Mouse (Mus musculus) right cerebral cortex, postnatal 10 days (tissue): Measurements from ENCODE around the gene Abcf1.

Source experiments
- DNase-seq, 2 experiments: peaks; one replicate each; pipeline ENCODE4 v3.0.0; 2021; ENCODE audit warnings: low spot score in 2 of 2

Abcf1 gene

DNA sequence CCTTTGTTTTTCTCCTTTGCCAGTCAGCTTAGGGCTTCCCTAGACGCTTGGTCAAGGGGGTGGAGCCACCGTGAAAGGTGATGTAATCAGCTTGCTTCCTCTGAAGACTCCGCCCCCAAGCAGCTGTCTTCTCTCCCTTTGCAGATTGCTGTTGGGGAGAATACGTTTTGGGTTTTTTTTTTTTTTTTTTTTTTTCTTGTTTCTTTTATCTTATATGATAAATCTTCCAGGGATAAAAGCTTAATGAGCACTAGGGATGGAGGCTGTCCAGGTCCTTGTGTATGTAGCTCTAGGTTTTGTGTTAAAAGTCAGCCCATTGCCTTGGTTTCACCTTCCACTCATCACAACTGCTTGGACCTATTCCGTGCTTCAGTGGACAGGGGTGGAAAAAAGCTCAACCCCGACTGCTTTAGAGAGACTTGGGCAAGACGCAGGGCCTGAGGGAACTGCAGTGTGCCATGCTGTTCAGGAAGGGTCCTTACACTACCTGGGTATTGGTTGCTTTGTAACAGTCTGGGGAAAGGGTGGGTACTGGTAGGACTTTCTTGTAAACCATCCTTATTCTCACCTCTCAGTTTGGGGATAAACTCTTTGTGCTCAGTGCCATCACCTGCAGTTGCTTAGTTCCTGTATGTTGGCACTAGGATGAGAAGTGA is 50.4 kb downstream of the Abcf1 start:
- DNase-seq = peak; percentile 96 to 97

DNA sequence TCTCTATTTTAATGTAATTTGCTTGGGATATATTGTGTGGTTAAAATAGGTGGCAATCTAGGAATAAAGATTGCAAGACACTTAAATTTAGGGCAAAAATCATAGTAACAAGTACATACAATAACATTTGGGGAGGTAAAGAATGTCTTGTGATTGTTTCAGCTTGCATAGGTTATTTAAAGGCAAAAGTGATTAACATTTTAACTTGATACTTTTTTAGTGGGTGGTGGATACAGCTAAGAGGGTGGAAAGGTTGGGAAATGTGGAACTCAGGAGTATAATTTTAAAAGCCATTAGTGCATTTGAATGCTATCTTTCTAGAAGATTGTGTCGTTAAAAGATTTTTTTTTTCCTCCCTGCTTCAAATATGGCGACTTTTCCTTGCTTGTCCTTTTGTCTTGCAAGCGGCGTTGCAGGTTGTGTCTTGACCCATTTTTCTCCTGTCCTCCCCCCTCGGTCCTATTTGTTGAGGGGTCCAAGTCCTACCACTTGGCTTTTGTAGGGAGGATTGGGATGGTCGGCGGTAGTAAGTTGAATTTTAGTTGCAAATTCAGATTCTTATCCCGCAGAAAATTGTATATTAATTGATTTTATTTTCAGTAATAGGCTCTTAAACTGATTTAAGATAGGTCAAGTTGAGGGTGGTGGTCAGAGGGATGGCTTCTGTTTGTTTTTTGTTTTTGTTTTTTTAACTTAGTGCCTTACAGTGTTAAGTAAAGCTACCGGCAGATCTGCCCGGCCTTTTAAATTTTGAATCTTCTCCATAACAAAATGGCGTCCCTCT is 51.1 kb downstream of the Abcf1 start:
- DNase-seq = peak in 1 of 2 experiments; percentile 63

GRCm38 (mm10) chr17:35917463-35918251 is 51.9 kb downstream of the Abcf1 start:
- DNase-seq = peak; percentile 78 to 84

GRCm38 (mm10) chr17:35917143-35917462 is 52.5 kb downstream of the Abcf1 start:
- no peak for DNase-seq

- peak; percentile 100 for DNase-seq
Observed at GRCm38 (mm10) chr17:35916297-35917142, 53.0 kb downstream of the Abcf1 start, which contains the start of the genes Mrps18b and Ppp1r10. Gene Mrps18b, minus strand, starts transcription at chr17:35916389. Gene Ppp1r10, plus strand, starts transcription at chr17:35916434.

GRCm38 (mm10) chr17:35915538-35916296 is 53.8 kb downstream of the Abcf1 start:
- DNase-seq = no peak

GRCm38 (mm10) chr17:35914975-35915374 is 54.6 kb downstream of the Abcf1 start:
- no peak for DNase-seq

- DNase-seq = peak; percentile 97
Observed at GRCm38 (mm10) chr17:35909919-35910369, 59.6 kb downstream of the Abcf1 start, which contains the start of gene Atat1. Gene Atat1, minus strand, starts transcription at chr17:35910075.

DNA sequence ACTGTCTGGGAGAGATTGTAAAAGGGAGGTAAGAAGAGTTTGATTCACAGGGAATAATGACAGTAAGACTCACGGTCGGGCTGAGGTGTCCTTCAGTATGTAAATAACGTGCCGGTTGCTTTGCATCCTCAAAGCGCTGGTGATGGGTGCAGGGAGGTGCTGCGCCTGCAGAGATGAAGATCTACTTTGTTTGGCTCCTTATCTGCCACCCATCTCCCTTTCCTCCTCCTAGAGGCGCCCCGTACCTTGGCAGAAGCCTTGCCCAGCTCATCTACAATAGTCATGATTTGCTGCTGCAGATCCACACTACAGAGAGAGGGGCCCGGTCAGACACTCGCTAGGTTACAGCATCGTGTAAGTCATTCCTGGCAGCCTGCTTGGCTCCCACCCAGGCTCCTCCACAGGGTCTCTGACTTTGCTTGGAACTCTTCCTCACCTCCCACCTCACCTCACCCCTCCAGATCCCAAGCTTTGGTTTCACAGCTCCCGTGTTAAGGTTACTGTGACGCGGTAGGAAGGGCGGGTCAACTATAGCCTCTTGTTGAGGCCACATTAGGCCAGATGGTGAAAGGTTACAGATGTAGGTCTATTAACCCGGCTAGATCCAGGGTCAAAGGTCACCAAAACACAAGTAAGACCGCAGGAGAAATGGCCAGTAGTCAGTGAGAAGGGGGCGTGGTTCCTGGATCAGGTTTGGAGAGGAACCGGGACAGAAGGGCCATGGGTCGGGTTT is 60.2 kb downstream of the Abcf1 start:
- DNase-seq = no peak

GRCm38 (mm10) chr17:35907609-35908008 is 62.0 kb downstream of the Abcf1 start:
- no peak for DNase-seq
